Mouse (Mus musculus) forebrain, embryonic 13.5 days (tissue): Measurements from ENCODE around the gene Ace. TPM values are rescaled to one million over a fixed set of nuclear protein-coding genes. Genes with fewer than 3 reads are reported as not detected.
"Not testable (repeated sequence)": the region's sequence is repeated elsewhere in the genome, so short reads cannot be mapped to it uniquely, and the experiment has no call there.

Source experiments
- ATAC-seq: fragments of 200-750 bp; cut with Nextera tagmentation; 2 replicates; pipeline ENCODE4 v1.8.0; 2017
- H3K27ac ChIP-seq: fragments of 300-500 bp; sonication (generic); 2 replicates; pipeline ENCODE4 v1.5.1; 2015; ENCODE audit warnings: inconsistent platforms, mild to moderate bottlenecking, moderate library complexity
- H3K27me3 ChIP-seq: fragments of 300-500 bp; sonication (generic); 2 replicates; pipeline ENCODE4 v1.6.1; 2015; ENCODE audit warnings: mild to moderate bottlenecking, inconsistent platforms
- H3K36me3 ChIP-seq: fragments of 300-500 bp; sonication (generic); 2 replicates; pipeline ENCODE4 v1.6.1; 2015; ENCODE audit warnings: mild to moderate bottlenecking, inconsistent platforms; ENCODE audit not compliant: poor library complexity, severe bottlenecking
- H3K4me1 ChIP-seq: fragments of 300-500 bp; sonication (generic); 2 replicates; pipeline ENCODE4 v1.6.1; 2015; ENCODE audit warnings: inconsistent platforms
- H3K4me2 ChIP-seq: fragments of 300-500 bp; sonication (generic); 2 replicates; pipeline ENCODE4 v1.6.1; 2015; ENCODE audit warnings: inconsistent platforms, mild to moderate bottlenecking, moderate library complexity
- H3K4me3 ChIP-seq: fragments of 300-500 bp; sonication (generic); 2 replicates; pipeline ENCODE4 v1.5.1; 2015; ENCODE audit warnings: mild to moderate bottlenecking, inconsistent platforms
- H3K9ac ChIP-seq: fragments of 300-500 bp; sonication (generic); 2 replicates; pipeline ENCODE4 v1.6.1; 2015; ENCODE audit warnings: mild to moderate bottlenecking, inconsistent platforms
- H3K9me3 ChIP-seq: fragments of 300-500 bp; sonication (generic); replicated peaks from 2 replicates; pipeline ENCODE4 v1.6.1; 2016; ENCODE audit warnings: inconsistent platforms
- whole genome bisulfite sequencing: fragments of 180-500 bp; shearing (Covaris S2); methylation state at CpG from one replicate; pipeline ENCODE4 v1.1.7; 2015; 5-methylcytosine and 5-hydroxymethylcytosine counted together
- polyA plus RNA-seq: library from polyadenylated mRNA; unstranded; fragments of >200 nt; fragmentation: Nextera tagmentation; extraction: Ambion mirVana; gene quantifications from 2 replicates; pipeline ENCODE4 v1.2.1, GENCODE M21; 2015

The Ace gene
- polyA plus RNA-seq, 1 experiment from 2014 or later, result 0.57 TPM

- H3K27me3 ChIP-seq, result peaks cover 33% of the 10 kb centered on the region
- ATAC-seq, result no peak
- peak within 1 kb of the TSS; percentile 13; the same call in 1 of the 2 replicates for H3K4me3 ChIP-seq
- peak within 1 kb of the TSS; percentile 30; the same call in 1 of the 2 replicates for H3K9ac ChIP-seq
- H3K9me3 ChIP-seq, result no peaks in the 10 kb centered on the region
- H3K4me1 ChIP-seq, result peaks cover 10% of the 10 kb centered on the region
- H3K4me2 ChIP-seq, result peak within 1 kb of the TSS; percentile 53
- H3K27ac ChIP-seq, result no peak within 1 kb of the TSS
- under 1% methylated on average over 21 of the region's 25 CpGs for WGBS
- no peaks in the 10 kb centered on the region for H3K36me3 ChIP-seq
These were observed 40.1 kb downstream of the Ace start, which contains the start of gene Kcnh6 for GRCm38 (mm10) chr11:106007821-106008220. Gene Kcnh6, plus strand, starts transcription at chr11:106008124.

DNA sequence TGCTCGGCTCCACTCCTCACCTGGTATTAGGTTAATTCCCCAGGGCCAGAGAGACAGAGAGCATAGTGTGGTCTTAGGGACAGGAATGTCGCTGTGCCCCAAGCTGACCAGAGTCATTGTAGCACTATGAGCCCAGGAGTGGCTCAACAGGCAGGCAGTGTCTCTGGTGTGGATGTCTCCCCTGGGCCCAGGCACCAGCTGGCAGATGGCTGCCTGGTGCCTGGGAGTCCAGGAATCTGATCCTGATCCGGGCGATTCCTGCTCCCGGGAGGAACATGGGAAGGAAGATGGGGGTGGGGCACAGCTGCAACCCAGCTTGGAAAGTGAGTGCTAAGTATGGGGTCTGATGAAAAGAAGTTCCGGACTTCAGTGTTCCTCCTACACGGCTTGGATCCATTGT lies 45.0 kb downstream of the Ace start:
- Histone ChIP-seq H3K27me3 (peaks cover 33% of the 10 kb centered on the region), H3K4me2 (no peak overlapping the region), H3K9me3 (no peaks in the 10 kb centered on the region), H3K36me3 (no peaks in the 10 kb centered on the region), H3K27ac (no peak overlapping the region), H3K4me1 (peaks cover 17% of the 10 kb centered on the region), H3K9ac (no peak overlapping the region), H3K4me3 (no peak overlapping the region)
- ATAC-seq, result no peak
- 41% methylated on average over 7 of the region's 7 CpGs for WGBS

- no peak overlapping the region for H3K4me3 ChIP-seq
- WGBS, result 58% methylated on average over 11 of the region's 11 CpGs
- no peak overlapping the region for H3K9ac ChIP-seq
- no peaks in the 10 kb centered on the region for H3K9me3 ChIP-seq
- H3K36me3 ChIP-seq, result no peaks in the 10 kb centered on the region
- H3K4me1 ChIP-seq, result peaks cover 13% of the 10 kb centered on the region
- H3K27me3 ChIP-seq, result peaks cover 27% of the 10 kb centered on the region
- ATAC-seq, result 0 out of 2 replicates have a peak, but pooled peaks have one; percentile 24
- H3K4me2 ChIP-seq, result no peak overlapping the region
- H3K27ac ChIP-seq, result no peak overlapping the region
These were observed 45.9 kb downstream of the Ace start for GRCm38 (mm10) chr11:106013556-106014225.

DNA sequence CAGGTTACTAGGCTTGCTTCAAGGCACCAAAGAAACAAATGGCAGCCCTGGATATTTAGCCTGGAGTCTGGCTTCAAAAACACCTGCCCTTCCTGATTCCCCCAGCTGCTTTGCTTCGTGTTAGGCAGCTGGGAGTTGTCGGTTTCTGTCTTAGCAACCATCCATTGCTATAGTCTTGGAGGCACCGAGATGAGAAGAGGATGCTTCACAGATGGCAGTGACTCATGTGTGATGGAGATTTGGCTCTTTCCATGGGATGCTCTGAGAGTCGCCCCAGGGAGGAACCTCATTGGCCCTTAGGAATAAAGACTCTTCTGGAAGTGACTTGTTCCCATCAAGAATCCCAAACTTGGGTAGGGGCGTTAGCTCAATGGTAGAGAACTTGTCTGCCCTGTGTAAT lies 48.7 kb downstream of the Ace start:
- H3K36me3 ChIP-seq, result no peaks in the 10 kb centered on the region
- no peaks in the 10 kb centered on the region for H3K9me3 ChIP-seq
- 86% methylated on average over 5 of the region's 5 CpGs for WGBS
- H3K27ac ChIP-seq, result no peak overlapping the region
- H3K4me3 ChIP-seq, result no peak overlapping the region
- peaks cover 24% of the 10 kb centered on the region for H3K4me1 ChIP-seq
- no peak overlapping the region for H3K4me2 ChIP-seq
- no peak overlapping the region for H3K9ac ChIP-seq
- ATAC-seq, result no peak
- peaks cover 27% of the 10 kb centered on the region for H3K27me3 ChIP-seq

DNA sequence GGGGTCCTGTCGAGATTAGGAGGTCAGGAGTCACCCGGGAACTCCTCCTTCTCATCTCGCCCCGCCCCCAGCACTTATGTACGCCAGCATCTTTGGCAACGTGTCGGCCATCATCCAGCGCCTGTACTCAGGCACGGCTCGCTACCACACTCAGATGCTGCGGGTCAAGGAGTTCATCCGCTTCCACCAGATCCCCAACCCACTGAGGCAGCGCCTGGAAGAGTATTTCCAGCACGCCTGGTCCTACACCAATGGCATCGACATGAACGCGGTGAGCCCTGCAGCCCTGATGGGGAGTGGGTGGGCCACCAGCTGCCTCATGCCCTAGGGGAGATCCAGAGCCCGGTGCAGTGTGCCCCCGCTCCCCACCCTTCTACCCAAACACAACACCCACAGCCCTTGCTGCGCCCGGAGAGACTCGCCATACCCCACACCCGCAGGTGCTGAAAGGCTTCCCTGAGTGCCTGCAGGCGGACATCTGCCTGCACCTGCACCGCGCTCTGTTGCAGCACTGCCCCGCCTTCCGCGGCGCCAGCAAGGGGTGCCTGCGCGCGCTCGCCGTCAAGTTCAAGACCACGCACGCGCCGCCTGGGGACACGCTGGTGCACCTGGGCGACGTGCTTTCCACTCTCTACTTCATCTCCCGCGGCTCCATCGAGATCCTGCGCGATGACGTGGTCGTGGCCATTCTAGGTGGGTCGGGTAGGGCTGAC lies 52.5 kb downstream of the Ace start:
- under 1% methylated on average over 50 of the region's 50 CpGs for WGBS
- peaks cover 27% of the 10 kb centered on the region for H3K27me3 ChIP-seq
- no peaks in the 10 kb centered on the region for H3K9me3 ChIP-seq
- peak overlapping the region; percentile 82 for H3K4me2 ChIP-seq
- peak overlapping the region; percentile 44 for H3K4me3 ChIP-seq
- ATAC-seq, result peak; percentile 71
- H3K4me1 ChIP-seq, result peaks cover 11% of the 10 kb centered on the region
- peak overlapping the region; percentile 56 for H3K9ac ChIP-seq
- H3K27ac ChIP-seq, result no peak overlapping the region
- no peaks in the 10 kb centered on the region for H3K36me3 ChIP-seq

GRCm38 (mm10) chr11:106025774-106026173 lies 58.0 kb downstream of the Ace start:
- H3K27ac ChIP-seq, result no peak overlapping the region
- H3K9me3 ChIP-seq, result no peaks in the 10 kb centered on the region
- H3K36me3 ChIP-seq, result 0 out of 2 replicates have a peak, but pooled peaks cover 4% of the 10 kb centered on the region
- no peak overlapping the region for H3K9ac ChIP-seq
- H3K4me3 ChIP-seq, result no peak overlapping the region
- H3K4me2 ChIP-seq, result no peak overlapping the region
- H3K4me1 ChIP-seq, result no peaks in the 10 kb centered on the region
- H3K27me3 ChIP-seq, result peaks cover 10% of the 10 kb centered on the region; the same call in 1 of the 2 replicates
- WGBS, result 90% methylated on average over 3 of the region's 3 CpGs
- no peak for ATAC-seq

DNA sequence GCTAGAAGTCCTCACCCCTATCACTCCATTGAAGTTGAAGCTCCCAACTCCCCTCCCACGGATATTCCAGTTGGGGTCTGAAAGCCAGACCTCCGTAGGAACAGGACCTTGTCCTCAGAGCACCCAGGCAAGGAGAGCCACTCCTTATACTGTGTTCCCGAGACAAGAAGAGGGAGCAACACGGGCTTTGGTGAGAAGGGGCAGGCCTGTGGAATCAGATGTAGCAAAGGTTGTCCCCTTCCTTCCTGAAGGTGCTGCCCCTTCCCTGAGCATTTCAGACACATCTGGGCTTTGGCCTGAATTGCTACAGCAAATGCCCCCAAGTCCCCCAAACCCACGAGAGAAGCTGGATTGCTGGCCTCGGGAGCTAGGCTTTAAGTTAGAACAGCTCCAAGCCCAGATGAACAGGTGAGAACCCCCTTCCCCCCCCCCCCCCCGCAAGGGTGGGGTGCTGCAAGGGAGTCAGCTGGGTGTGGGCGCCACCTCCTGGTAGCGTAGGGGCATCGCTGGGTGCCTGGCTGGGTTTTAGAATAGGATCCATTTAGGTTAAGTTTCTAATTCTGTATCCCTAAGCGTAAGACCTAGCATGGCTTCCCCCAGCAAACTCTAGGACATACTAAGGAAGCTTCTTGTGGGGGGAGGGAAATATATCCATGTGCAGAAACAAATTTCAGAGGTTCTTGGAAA lies 58.9 kb downstream of the Ace start:
- WGBS, result 42% methylated on average over 11 of the region's 11 CpGs

GRCm38 (mm10) chr11:106027607-106028006 lies 59.9 kb downstream of the Ace start:
- ATAC-seq, result no peak
- H3K4me3 ChIP-seq, result no peak overlapping the region
- H3K4me1 ChIP-seq, result no peaks in the 10 kb centered on the region
- no peak overlapping the region for H3K4me2 ChIP-seq
- WGBS, result 94% methylated on average over 5 of the region's 5 CpGs
- H3K36me3 ChIP-seq, result 0 out of 2 replicates have a peak, but pooled peaks cover 4% of the 10 kb centered on the region
- no peak overlapping the region for H3K9ac ChIP-seq
- H3K9me3 ChIP-seq, result no peaks in the 10 kb centered on the region
- H3K27me3 ChIP-seq, result no peaks in the 10 kb centered on the region; the same call in 1 of the 2 replicates
- H3K27ac ChIP-seq, result no peak overlapping the region

More for the DNA sequence above, 58.9 kb downstream of the Ace start:
- ATAC-seq, result no peak
- Histone ChIP-seq H3K4me1 (no peaks in the 10 kb centered on the region), H3K9ac (no peak overlapping the region), H3K4me3 (no peak overlapping the region), H3K27me3 (peaks cover 3% of the 10 kb centered on the region; the same call in 1 of the 2 replicates), H3K27ac (no peak overlapping the region), H3K9me3 (no peaks in the 10 kb centered on the region), H3K36me3 (0 out of 2 replicates have a peak, but pooled peaks cover 4% of the 10 kb centered on the region), H3K4me2 (no peak overlapping the region)

DNA sequence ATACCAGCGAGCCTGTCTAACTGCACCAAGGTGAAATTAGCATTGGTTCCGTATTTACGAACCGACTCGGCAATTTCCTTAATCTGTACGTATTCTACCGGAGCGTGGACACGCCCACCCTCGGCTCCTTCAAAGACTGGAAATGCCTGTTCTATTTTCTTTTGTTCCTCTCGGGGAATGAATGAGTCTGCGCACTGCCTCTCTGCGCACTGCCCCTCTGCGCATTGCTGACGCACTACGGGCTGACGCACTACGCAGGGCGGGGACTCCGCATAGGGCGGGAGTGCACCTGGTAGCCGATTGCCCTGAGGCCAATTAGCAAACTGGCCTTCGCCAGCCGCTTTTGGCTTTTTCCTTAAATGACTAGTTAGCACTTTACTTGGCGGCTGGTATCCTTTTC lies 64.3 kb downstream of the Ace start:
- not testable (repeated sequence) for H3K4me1 ChIP-seq, H3K9me3 ChIP-seq, H3K27me3 ChIP-seq, ATAC-seq, H3K36me3 ChIP-seq
- peak overlapping the region; percentile 39; the same call in 1 of the 2 replicates for H3K4me2 ChIP-seq
- peak overlapping the region; percentile 50; the same call in 1 of the 2 replicates for H3K9ac ChIP-seq
- H3K27ac ChIP-seq, result peak overlapping the region; percentile 51; the same call in 1 of the 2 replicates
- WGBS, result 19% methylated on average over 12 of the region's 25 CpGs
- peak overlapping the region; percentile 35 for H3K4me3 ChIP-seq

- ATAC-seq, result no peak
- Histone ChIP-seq H3K4me3 (peak overlapping the region; percentile 21; the same call in 1 of the 2 replicates), H3K9me3 (no peaks in the 10 kb centered on the region), H3K4me2 (peak overlapping the region; percentile 47), H3K9ac (peak overlapping the region; percentile 45; the same call in 1 of the 2 replicates), H3K27me3 (no peaks in the 10 kb centered on the region), H3K27ac (peak overlapping the region; percentile 51), H3K36me3 (no peaks in the 10 kb centered on the region), H3K4me1 (peaks cover 14% of the 10 kb centered on the region)
- 45% methylated on average over 11 of the region's 11 CpGs for WGBS
These were observed 65.8 kb downstream of the Ace start for GRCm38 (mm10) chr11:106033491-106033919.

DNA sequence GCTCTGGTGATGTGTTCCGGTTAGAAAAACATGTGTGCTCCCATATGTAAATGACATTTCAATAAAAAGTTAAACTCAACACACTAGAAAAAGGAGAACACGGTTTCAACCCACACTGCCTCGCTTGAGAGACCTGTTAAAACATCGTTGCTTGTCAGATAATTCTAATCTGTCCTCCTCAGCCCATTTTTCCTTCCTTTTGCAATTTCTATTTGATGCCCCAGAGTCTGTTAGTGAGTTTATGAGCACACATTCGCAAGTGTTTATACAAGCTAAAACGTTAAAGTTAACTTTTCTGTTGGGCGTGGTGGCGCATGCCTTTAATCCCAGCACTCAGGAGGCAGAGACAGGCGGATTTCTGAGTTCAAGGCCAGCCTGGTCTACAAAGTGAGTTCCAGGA lies 67.2 kb downstream of the Ace start:
- H3K27me3 ChIP-seq, result no peaks in the 10 kb centered on the region
- WGBS, result 91% methylated on average over 9 of the region's 9 CpGs
- H3K4me2 ChIP-seq, result no peak overlapping the region
- no peak overlapping the region for H3K27ac ChIP-seq
- no peaks in the 10 kb centered on the region for H3K36me3 ChIP-seq
- ATAC-seq, result no peak
- H3K9ac ChIP-seq, result no peak overlapping the region
- peaks cover 27% of the 10 kb centered on the region for H3K4me1 ChIP-seq
- no peak overlapping the region for H3K4me3 ChIP-seq
- no peaks in the 10 kb centered on the region for H3K9me3 ChIP-seq
